Mouse (Mus musculus) c-Kit-positive CD71-negative TER-119-negative erythroid progenitor cells, embryonic 14.5 days (primary cell): Measurements from ENCODE around the gene Pgap3.

ENCODE experiments used
- DNase-seq: peaks from one replicate; pipeline ENCODE4 v3.0.0-alpha.2; 2013; ENCODE audit warnings: low read depth

The Pgap3 gene

GRCm38 (mm10) chr11:98400161-98400726, at the start of gene Pgap3:
Gene Pgap3, minus strand, starts transcription at chr11:98400490.
- peak; percentile 79 for DNase-seq

- no peak for DNase-seq
Measured at GRCm38 (mm10) chr11:98449419-98449818, 49.1 kb upstream of the Pgap3 start.

- no peak for DNase-seq
Measured at GRCm38 (mm10) chr11:98448191-98448790, 48.0 kb upstream of the Pgap3 start.

- no peak for DNase-seq
Measured at GRCm38 (mm10) chr11:98447475-98447834, 47.2 kb upstream of the Pgap3 start.

GRCm38 (mm10) chr11:98446562-98447474, 46.5 kb upstream of the Pgap3 start:
- no peak for DNase-seq

GRCm38 (mm10) chr11:98446213-98446561, 45.9 kb upstream of the Pgap3 start, which contains the start of gene Grb7:
Gene Grb7, plus strand, starts transcription at chr11:98446394.
- DNase-seq, result no peak

GRCm38 (mm10) chr11:98445679-98446078, 45.4 kb upstream of the Pgap3 start:
- DNase-seq, result no peak

GRCm38 (mm10) chr11:98445238-98445637, 44.9 kb upstream of the Pgap3 start:
- DNase-seq, result no peak

GRCm38 (mm10) chr11:98443688-98444087, 43.4 kb upstream of the Pgap3 start:
- DNase-seq, result no peak

GRCm38 (mm10) chr11:98438331-98439158, 38.3 kb upstream of the Pgap3 start, which contains the start of gene Mien1:
Gene Mien1, minus strand, starts transcription at chr11:98438991.
- DNase-seq, result peak; percentile 83

- no peak for DNase-seq
Measured at GRCm38 (mm10) chr11:98437441-98437840, 37.2 kb upstream of the Pgap3 start.

- no peak for DNase-seq
Measured at GRCm38 (mm10) chr11:98435723-98436122, 35.4 kb upstream of the Pgap3 start.

GRCm38 (mm10) chr11:98431743-98432502, 31.6 kb upstream of the Pgap3 start:
- DNase-seq, result no peak

GRCm38 (mm10) chr11:98428436-98428835, 28.1 kb upstream of the Pgap3 start:
- no peak for DNase-seq

- DNase-seq, result no peak
Measured at GRCm38 (mm10) chr11:98426592-98426991, 26.3 kb upstream of the Pgap3 start.

- no peak for DNase-seq
Measured at GRCm38 (mm10) chr11:98418939-98419547, 18.8 kb upstream of the Pgap3 start.

- no peak for DNase-seq
Measured at GRCm38 (mm10) chr11:98418273-98418672, 18.0 kb upstream of the Pgap3 start.

GRCm38 (mm10) chr11:98417074-98417473, 16.8 kb upstream of the Pgap3 start:
- no peak for DNase-seq

- DNase-seq, result no peak
Measured at GRCm38 (mm10) chr11:98414162-98414561, 13.9 kb upstream of the Pgap3 start.

GRCm38 (mm10) chr11:98413731-98414130, 13.4 kb upstream of the Pgap3 start:
- no peak for DNase-seq

GRCm38 (mm10) chr11:98412797-98413301, 12.6 kb upstream of the Pgap3 start:
- DNase-seq, result no peak
